Mouse (Mus musculus) midbrain, postnatal 0 days (tissue): Measurements from ENCODE around the gene Jpt1. TPM values are rescaled to one million over a fixed set of nuclear protein-coding genes. Genes with fewer than 3 reads are reported as not detected.

ENCODE experiments used
- ATAC-seq: fragments of 200-750 bp; cut with Nextera tagmentation; 2 replicates; pipeline ENCODE4 v1.8.0; 2017; ENCODE audit warnings: moderate number of reproducible peaks, mild to moderate bottlenecking, moderate TSS enrichment, moderate library complexity; ENCODE audit not compliant: low FRiP score
- DNase-seq: peaks from one replicate; pipeline ENCODE4 v3.0.0-alpha.2; 2015; ENCODE audit warnings: low spot score
- H3K27ac ChIP-seq: fragments of 300-500 bp; sonication (generic); 2 replicates; pipeline ENCODE4 v1.5.1; 2014; ENCODE audit warnings: low read depth, mild to moderate bottlenecking, low read length, mixed read lengths
- H3K27me3 ChIP-seq: fragments of 300-500 bp; sonication (generic); 2 replicates; pipeline ENCODE4 v1.6.1; 2014; ENCODE audit warnings: low read length, control low read depth, mixed read lengths; ENCODE audit not compliant: insufficient read depth
- H3K36me3 ChIP-seq: fragments of 300-500 bp; sonication (generic); 2 replicates; pipeline ENCODE4 v1.6.1; 2014; ENCODE audit warnings: low read length, control low read depth, mixed read lengths; ENCODE audit not compliant: insufficient read depth
- H3K4me1 ChIP-seq: fragments of 300-500 bp; sonication (generic); 2 replicates; pipeline ENCODE4 v1.6.1; 2014; ENCODE audit warnings: mild to moderate bottlenecking, control low read depth, antibody characterized with exemption, low read length, mixed read lengths; ENCODE audit not compliant: insufficient read depth
- H3K4me2 ChIP-seq: fragments of 300-500 bp; sonication (generic); 2 replicates; pipeline ENCODE4 v1.6.1; 2014; ENCODE audit warnings: low read depth, mild to moderate bottlenecking, low read length, mixed read lengths; ENCODE audit not compliant: poor library complexity, severe bottlenecking
- H3K4me3 ChIP-seq: fragments of 300-500 bp; sonication (generic); 2 replicates; pipeline ENCODE4 v1.5.1; 2014; ENCODE audit warnings: low read depth, mild to moderate bottlenecking, low read length, moderate library complexity
- H3K9ac ChIP-seq: fragments of 300-500 bp; sonication (generic); replicated peaks from 2 replicates; pipeline ENCODE4 v1.6.1; 2014; ENCODE audit warnings: mild to moderate bottlenecking, low read length, moderate library complexity, mixed read lengths; ENCODE audit not compliant: poor library complexity, severe bottlenecking
- H3K9me3 ChIP-seq: fragments of 300-500 bp; sonication (generic); 2 replicates; pipeline ENCODE4 v1.6.1; 2016; ENCODE audit warnings: low read length, control low read depth
- CTCF ChIP-seq: IDR thresholded peaks from 2 replicates; pipeline ENCODE4 v1.5.1; 2016; ENCODE audit warnings: antibody characterized with exemption, mild to moderate bottlenecking
- WGBS: fragments of 180-500 bp; shearing (Covaris S2); extraction: QIAGEN DNeasy Blood & Tissue Kit; methylation state at CpG from one replicate; pipeline ENCODE4 v1.1.7; 2014; 5-methylcytosine and 5-hydroxymethylcytosine counted together
- polyA plus RNA-seq: library from polyadenylated mRNA; unstranded; fragments of >200 nt; fragmentation: Nextera tagmentation; extraction: Ambion mirVana; gene quantifications from 2 replicates; pipeline ENCODE4 v1.2.1, GENCODE M21; 2015
- total RNA-seq: library from RNA; depleted of rRNA; stranded (reverse); fragments of >200 nt; gene quantifications from 2 replicates; pipeline ENCODE4 v1.2.3, GENCODE M21; 2014

Gene Jpt1
- total and polyA plus RNA-seq, 2 experiments from 2014 or later = 744 to 1,259 TPM

DNA sequence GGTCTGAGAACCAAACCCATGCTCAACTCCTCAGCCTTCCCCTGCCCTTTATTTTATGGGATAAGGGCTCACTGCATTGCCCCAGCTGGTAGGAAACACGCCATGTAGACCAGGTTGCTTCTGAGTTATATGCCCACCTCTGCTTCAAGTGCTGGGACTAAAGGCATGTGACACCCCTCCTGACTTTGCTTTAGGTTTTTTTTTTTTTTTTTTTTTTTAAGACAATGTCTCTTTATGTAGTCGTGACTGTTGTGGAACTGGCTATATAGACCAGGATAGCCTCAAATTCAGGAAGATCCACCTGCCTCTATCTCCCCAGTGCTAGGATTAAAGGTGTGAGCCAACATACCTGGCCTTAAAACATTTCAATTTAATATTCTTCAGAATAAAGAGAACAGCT lies 8.5 kb upstream of the Jpt1 start:
- Histone ChIP-seq H3K4me1 (no peaks in the 10 kb centered on the region), H3K36me3 (peaks cover 33% of the 10 kb centered on the region), H3K27me3 (no peaks in the 10 kb centered on the region), H3K9me3 (no peaks in the 10 kb centered on the region), H3K4me2 (no peak overlapping the region), H3K27ac (no peak overlapping the region), H3K4me3 (no peak overlapping the region), H3K9ac (no peak overlapping the region)
- DNase-seq (no peak), ATAC-seq (no peak)
- WGBS = 81% methylated on average over 2 of the region's 2 CpGs
- no peak for TF ChIP-seq CTCF

DNA sequence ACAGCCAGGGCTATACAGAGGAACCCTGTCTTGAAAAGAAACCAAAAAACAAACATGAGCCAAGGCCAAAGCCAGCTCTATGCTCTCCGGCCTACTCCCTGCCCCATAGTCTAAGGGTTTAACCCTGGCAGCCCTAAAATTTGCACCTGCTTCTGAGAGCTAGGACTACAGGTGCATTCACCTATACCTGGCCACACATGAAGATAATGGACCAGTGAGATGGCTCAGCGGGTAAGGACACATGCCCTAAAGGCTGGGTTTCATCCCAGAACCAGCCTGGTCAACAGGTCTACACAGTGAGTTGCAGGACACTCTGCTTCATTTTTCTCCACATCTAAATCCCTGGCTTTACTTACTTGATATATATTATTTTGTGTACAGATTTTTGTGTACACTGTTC lies 8.1 kb upstream of the Jpt1 start:
- H3K4me2 ChIP-seq = no peak overlapping the region
- DNase-seq (no peak), ATAC-seq (no peak)
- H3K36me3 ChIP-seq = peaks cover 33% of the 10 kb centered on the region
- TF ChIP-seq CTCF = no peak
- no peaks in the 10 kb centered on the region for H3K4me1 ChIP-seq
- no peaks in the 10 kb centered on the region for H3K27me3 ChIP-seq
- H3K4me3 ChIP-seq = no peak overlapping the region
- no peak overlapping the region for H3K9ac ChIP-seq
- no peaks in the 10 kb centered on the region for H3K9me3 ChIP-seq
- no peak overlapping the region for H3K27ac ChIP-seq
- 92% methylated on average over 2 of the region's 2 CpGs for WGBS

DNA sequence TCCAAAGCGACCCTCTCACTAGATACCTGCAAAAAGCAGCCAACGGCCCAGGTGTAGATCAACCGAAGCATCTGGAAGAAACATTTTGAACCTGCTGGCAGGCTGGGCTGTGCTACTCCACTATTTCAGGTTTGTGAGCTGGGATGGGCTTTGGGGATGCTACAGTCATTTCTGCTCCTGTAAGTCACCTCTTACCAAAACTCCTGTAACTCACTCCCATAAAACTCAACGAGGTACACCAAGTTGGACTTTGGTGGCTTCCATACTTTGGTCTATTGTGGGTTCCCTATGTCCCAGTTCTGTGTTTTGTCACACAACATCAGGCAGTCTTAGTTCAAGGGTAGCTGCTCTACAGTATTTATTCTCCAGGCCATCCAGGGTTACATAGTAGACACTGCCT lies 6.9 kb upstream of the Jpt1 start:
- H3K36me3 ChIP-seq = peaks cover 26% of the 10 kb centered on the region
- no peaks in the 10 kb centered on the region for H3K9me3 ChIP-seq
- no peak overlapping the region for H3K4me2 ChIP-seq
- no peak for TF ChIP-seq CTCF
- no peak for ATAC-seq
- no peak for DNase-seq
- no peak overlapping the region for H3K4me3 ChIP-seq
- H3K9ac ChIP-seq = no peak overlapping the region
- H3K27ac ChIP-seq = no peak overlapping the region
- H3K4me1 ChIP-seq = no peaks in the 10 kb centered on the region
- H3K27me3 ChIP-seq = no peaks in the 10 kb centered on the region
- 90% methylated on average over 4 of the region's 4 CpGs for WGBS

DNA sequence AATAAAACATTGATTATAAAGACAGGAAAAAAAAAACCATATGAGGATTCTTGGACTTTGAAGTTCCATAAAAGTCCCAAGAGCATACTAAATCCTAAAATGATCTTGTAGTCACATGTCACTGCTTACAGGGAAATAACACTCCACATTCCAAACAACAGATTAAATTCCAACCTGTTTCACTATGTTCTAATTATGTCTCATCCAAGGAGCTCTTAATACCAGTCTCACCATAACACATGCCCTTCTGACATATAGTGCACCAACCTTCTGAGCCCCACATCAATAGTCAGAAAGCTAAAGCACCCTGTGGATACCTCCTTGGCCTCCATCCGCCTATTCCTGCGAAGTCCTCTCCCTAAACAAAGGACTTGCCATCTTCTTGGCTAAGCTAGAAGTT lies 6.0 kb upstream of the Jpt1 start:
- no peak for TF ChIP-seq CTCF
- Histone ChIP-seq H3K9me3 (no peaks in the 10 kb centered on the region), H3K36me3 (peaks cover 21% of the 10 kb centered on the region), H3K4me1 (no peaks in the 10 kb centered on the region), H3K9ac (no peak overlapping the region), H3K4me3 (no peak overlapping the region), H3K27ac (no peak overlapping the region), H3K27me3 (no peaks in the 10 kb centered on the region), H3K4me2 (no peak overlapping the region)
- no peak for DNase-seq
- ATAC-seq = no peak
- 45% methylated on average over 2 of the region's 2 CpGs for WGBS

DNA sequence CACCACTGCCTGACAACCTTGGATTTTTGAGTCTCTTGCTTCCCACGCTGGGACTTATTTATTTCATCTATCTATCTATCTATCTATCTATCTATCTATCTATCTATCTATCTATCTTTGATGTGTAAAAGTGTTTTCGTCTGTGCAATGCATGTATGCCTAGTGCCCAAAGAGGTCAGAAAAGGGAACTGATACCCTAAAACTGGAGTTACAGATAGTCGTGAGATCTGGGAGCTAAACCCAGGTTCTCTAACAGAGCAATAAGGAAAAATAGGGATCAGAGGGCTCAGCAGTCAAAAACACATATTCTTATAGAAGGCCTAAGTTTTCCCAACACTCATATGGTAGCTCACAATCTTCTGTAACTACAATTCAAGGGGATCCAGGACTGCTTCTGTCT lies 5.4 kb upstream of the Jpt1 start:
- Histone ChIP-seq H3K4me2 (no peak overlapping the region), H3K9me3 (no peaks in the 10 kb centered on the region), H3K36me3 (peaks cover 16% of the 10 kb centered on the region), H3K4me3 (no peak overlapping the region), H3K9ac (no peak overlapping the region), H3K27me3 (no peaks in the 10 kb centered on the region), H3K4me1 (no peaks in the 10 kb centered on the region), H3K27ac (no peak overlapping the region)
- TF ChIP-seq CTCF = no peak
- DNase-seq (no peak), ATAC-seq (no peak)
- 92% methylated on average over 3 of the region's 3 CpGs for WGBS

DNA sequence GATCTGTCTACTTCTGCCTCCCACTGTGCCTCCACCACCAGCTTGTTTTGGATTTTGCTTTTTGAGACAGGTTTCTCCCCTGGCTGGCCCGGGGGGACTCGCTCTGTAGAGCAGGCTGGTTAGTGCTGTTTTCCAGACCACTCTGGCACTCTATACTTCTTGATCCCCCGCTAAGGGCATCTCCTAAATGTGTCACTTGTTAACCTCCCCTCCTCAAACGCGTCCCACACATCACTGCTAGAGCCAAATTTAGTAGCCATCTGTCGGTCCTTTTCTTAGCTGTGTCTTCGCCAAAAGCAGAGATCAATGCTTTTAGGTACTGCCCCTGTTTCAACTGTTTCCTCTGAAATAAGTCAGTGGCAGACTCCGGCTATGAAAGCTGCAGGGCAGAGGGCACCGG lies 4.5 kb upstream of the Jpt1 start:
- no peak overlapping the region for H3K4me3 ChIP-seq
- ATAC-seq = no peak
- WGBS = 73% methylated on average over 9 of the region's 9 CpGs
- DNase-seq = no peak
- TF ChIP-seq CTCF = no peak
- H3K27ac ChIP-seq = no peak overlapping the region
- H3K9me3 ChIP-seq = no peaks in the 10 kb centered on the region
- H3K4me1 ChIP-seq = no peaks in the 10 kb centered on the region
- H3K36me3 ChIP-seq = peaks cover 11% of the 10 kb centered on the region
- H3K27me3 ChIP-seq = no peaks in the 10 kb centered on the region
- H3K4me2 ChIP-seq = no peak overlapping the region
- no peak overlapping the region for H3K9ac ChIP-seq

DNA sequence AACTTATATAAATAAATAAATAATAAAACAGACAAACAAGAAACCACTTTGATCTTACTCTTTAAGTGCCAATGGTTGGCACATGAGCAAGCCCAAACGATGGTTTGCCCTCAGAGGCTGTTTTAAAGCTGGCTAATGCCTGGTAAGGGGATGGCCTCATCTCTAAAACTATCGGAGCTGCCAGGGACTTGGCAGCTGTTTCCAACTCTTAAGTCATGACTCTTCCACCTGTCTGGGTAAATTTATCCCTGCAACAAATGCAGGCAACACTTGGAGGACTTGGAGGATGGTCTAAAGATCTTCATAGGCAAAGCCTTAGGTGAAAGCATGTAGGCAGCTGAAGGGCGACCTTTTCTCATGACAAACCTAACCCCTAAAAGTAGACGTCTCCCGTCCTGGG lies 2.8 kb upstream of the Jpt1 start:
- ATAC-seq (no peak), DNase-seq (no peak)
- H3K27ac ChIP-seq = no peak overlapping the region
- 87% methylated on average over 5 of the region's 5 CpGs for WGBS
- H3K27me3 ChIP-seq = no peaks in the 10 kb centered on the region
- H3K4me3 ChIP-seq = no peak overlapping the region
- no peak for TF ChIP-seq CTCF
- H3K4me1 ChIP-seq = 0 out of 2 replicates have a peak, but pooled peaks cover under 1% of the 10 kb centered on the region
- H3K9ac ChIP-seq = no peak overlapping the region
- H3K36me3 ChIP-seq = peaks cover 3% of the 10 kb centered on the region
- H3K4me2 ChIP-seq = no peak overlapping the region
- H3K9me3 ChIP-seq = no peaks in the 10 kb centered on the region
